Mouse (Mus musculus): ENCODE results near the gene Haus6. TPM values are rescaled to one million over a fixed set of nuclear protein-coding genes. Genes with fewer than 3 reads are reported as not detected.

Haus6 gene
- total and polyA plus RNA-seq, 3 experiments, result 23.4 to 35.9 (median 26.3) TPM

GRCm38 (mm10) chr4:86625463-86625862 is 13.6 kb upstream of the Haus6 start:
- in situ Hi-C loops (cut with MboI; ENCODE audit: low pct_ligation_motif_present, low pct_unique_long_range_greater_than_20kb, low sequenced_read_pairs), result no loop called here
- Histone ChIP-seq H3K79me2 (replicated peaks; ENCODE audit: control insufficient read depth, extremely low read depth, insufficient read depth, poor library complexity, severe bottlenecking) (no peaks in the 10 kb centered on the region), H3K4me2 (ENCODE audit: insufficient read depth, low read depth, poor library complexity, severe bottlenecking) (peak overlapping the region; percentile 83), H3K4me3 (replicated peaks in 1 of 3; ENCODE audit: low read depth in 2 of 3, low read length in 2 of 3, poor library complexity in 1 of 3) (peak overlapping the region in 1 of 3 experiments; percentile 26), H3K9ac (ENCODE audit: insufficient read depth, low read depth) (peak overlapping the region; percentile 56; the same call in 1 of the 2 replicates), H3K36me3 (replicated peaks in 1 of 2; ENCODE audit: control insufficient read depth in 1 of 2, insufficient read depth in 1 of 2, low read length in 1 of 2) (no peaks in the 10 kb centered on the region), H3K27ac (ENCODE audit: insufficient read depth, low read depth) (peak overlapping the region; percentile 31; the same call in 1 of the 2 replicates), H3K27me3 (replicated peaks) (no peaks in the 10 kb centered on the region), H3K4me1 (ENCODE audit: control insufficient read depth in 1 of 2, insufficient read depth in 2 of 2) (peaks cover 4 to 14% of the 10 kb centered on the region in 2 experiments; a peak in 3 of 4 replicates), H3K9me3 (replicated peaks; ENCODE audit: low read length) (no peaks in the 10 kb centered on the region)
- DNase-seq (ENCODE audit: extremely low read depth), result peak; percentile 63
- dilution Hi-C loops (cut with MboI; ENCODE audit: extremely low pct_ligation_motif_present, extremely low pct_unique_long_range_greater_than_20kb, low sequenced_read_pairs), result no loop called here
- peak; percentile 57; the same call in 1 of the 2 replicates for TF ChIP-seq IRF4 (IDR thresholded peaks at IDR 0.05; ENCODE audit: low read depth, low read length)
- no peak for TF ChIP-seq BHLHE40 (IDR thresholded peaks at IDR 0.05; ENCODE audit: low read depth, low read length)
- TF ChIP-seq JUND (conservative IDR thresholded peaks at IDR 0.05; ENCODE audit: low read depth, low read length), result no peak
- TF ChIP-seq ZMIZ1 (IDR thresholded peaks at IDR 0.05; ENCODE audit: low read depth, low read length), result no peak
- TF ChIP-seq TCF12 (IDR thresholded peaks at IDR 0.05; ENCODE audit: low read depth, low read length), result peak; percentile 60; the same call in 1 of the 2 replicates
- no peak; the same call in 1 of the 2 replicates for TF ChIP-seq HCFC1 (IDR thresholded peaks at IDR 0.05; ENCODE audit: low read depth, low read length)
- no peak for TF ChIP-seq SMC3 (IDR thresholded peaks at IDR 0.05; ENCODE audit: low read depth, low read length)
- TF ChIP-seq CHD2 (IDR thresholded peaks at IDR 0.05; ENCODE audit: low read length), result no peak
- TF ChIP-seq NELFE (IDR thresholded peaks at IDR 0.05; ENCODE audit: low read depth, low read length), result no peak
- no peak for TF ChIP-seq ELF1 (IDR thresholded peaks at IDR 0.05; ENCODE audit: low read depth, low read length)
- no peak for TF ChIP-seq MXI1 (IDR thresholded peaks at IDR 0.05; ENCODE audit: low read depth, low read length)
- TF ChIP-seq KAT2A (IDR thresholded peaks at IDR 0.05; ENCODE audit: insufficient replicate concordance, low read length), result no peak
- TF ChIP-seq POLR2A (IDR thresholded peaks at IDR 0.05; ENCODE audit: low read depth, low read length), result peak; percentile 44; the same call in 1 of the 2 replicates
- TF ChIP-seq RCOR1 (conservative IDR thresholded peaks at IDR 0.05; ENCODE audit: low read depth, low read length), result no peak
- no peak for TF ChIP-seq PAX5 (IDR thresholded peaks at IDR 0.05; ENCODE audit: low read length)
- peak; percentile 59 for TF ChIP-seq ETS1 (conservative IDR thresholded peaks at IDR 0.05; ENCODE audit: low read depth, low read length)
- no peak for TF ChIP-seq CTCF (conservative IDR thresholded peaks at IDR 0.05 in 1 of 2, IDR thresholded peaks at IDR 0.05 in 1 of 2; ENCODE audit: low read depth in 2 of 2, low read length in 2 of 2)
- no peak for TF ChIP-seq ZNF384 (IDR thresholded peaks at IDR 0.05; ENCODE audit: low read depth, low read length)
- 0 out of 2 replicates have a peak, but pooled peaks have one; percentile 48 for TF ChIP-seq MAZ (IDR thresholded peaks at IDR 0.05; ENCODE audit: low read depth, low read length)
- no peak for TF ChIP-seq USF1 (IDR thresholded peaks at IDR 0.05; ENCODE audit: low read depth, low read length)
- TF ChIP-seq MYC (IDR thresholded peaks at IDR 0.05; ENCODE audit: low read depth, low read length), result no peak
- TF ChIP-seq MAX (IDR thresholded peaks at IDR 0.05; ENCODE audit: low read length), result no peak
- no peak for TF ChIP-seq CHD1 (IDR thresholded peaks at IDR 0.05; ENCODE audit: low read depth, low read length)
- TF ChIP-seq EP300 (IDR thresholded peaks at IDR 0.05; ENCODE audit: low read length), result peak; percentile 36; the same call in 1 of the 2 replicates
- TF ChIP-seq USF2 (conservative IDR thresholded peaks at IDR 0.05; ENCODE audit: low read depth, low read length), result no peak
- TF ChIP-seq POLR2AphosphoS2 (IDR thresholded peaks at IDR 0.05; ENCODE audit: low read depth, low read length), result no peak

Data from CH12.LX (cell line).